Comparison of ENCODE assay signal across 8 mouse cellular contexts in genomic region chr4:13658843-13659511, GRCm38 (mm10).
DNase-seq lines count a peak whose midpoint lies in the region.

No protein-coding gene starts in this region.

- DNase-seq in gastrocnemius, postnatal 10 days: peak; percentile 36
- DNase-seq in gastrocnemius, adult 18-20 months (ENCODE audit: low spot score): no peak
- DNase-seq in ovary, postnatal 36 days (ENCODE audit: low spot score): peak; percentile 19
- no peak for DNase-seq in ovary, postnatal 10 days (ENCODE audit: low spot score)
- DNase-seq in frontal cortex, postnatal 10 days (ENCODE audit: low spot score in 2 of 2): peak; percentile 5 to 11
- DNase-seq in lung, postnatal 4 days: peak; percentile 27 to 60
- DNase-seq in thymus, postnatal 4 days: no peak
- DNase-seq in spleen, adult 18-20 months: no peak

Comparison
In these comparisons a context has a peak if more than half of its experiments do, and no peak if none do; other contexts are left out.
1. DNase-seq: peak in gastrocnemius, postnatal 10 days (single experiment), ovary, postnatal 36 days (single experiment), frontal cortex, postnatal 10 days (2 of 2) and lung, postnatal 4 days (2 of 2); none in gastrocnemius, adult 18-20 months (single experiment), ovary, postnatal 10 days (single experiment), thymus, postnatal 4 days (single experiment) and spleen, adult 18-20 months (0 of 2).